Mouse (Mus musculus): Measurements from ENCODE around the gene Frrs1l. TPM values are rescaled to one million over a fixed set of nuclear protein-coding genes. Genes with fewer than 3 reads are reported as not detected.

The Frrs1l gene
- polyA plus RNA-seq (2012): not detected in 2 replicates

DNA sequence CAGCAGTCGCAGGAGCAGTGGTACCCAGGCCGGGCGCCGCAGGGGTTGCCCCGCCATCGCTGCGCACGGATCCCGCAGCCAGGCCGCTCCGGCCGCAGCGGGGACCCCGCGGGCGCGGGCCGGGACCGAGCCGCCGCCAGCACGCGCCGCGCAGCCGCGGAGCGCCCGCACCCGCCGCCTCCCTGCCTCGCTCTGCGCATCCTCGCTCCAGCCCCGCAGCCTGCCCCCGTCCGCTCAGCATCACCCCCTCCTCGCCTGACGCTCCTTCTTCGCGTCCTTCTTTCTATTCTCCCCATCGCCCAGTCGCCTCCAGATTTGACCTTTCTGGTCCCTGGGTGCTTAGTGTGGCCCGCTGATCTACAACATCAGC, at the start of gene Frrs1l:
Frrs1l (minus strand) TSS at position 177 of the 370 bp plus-strand sequence.
- TF ChIP-seq GATA1 (IDR thresholded peaks at IDR 0.05; ENCODE audit: low read length): no peak

DNA sequence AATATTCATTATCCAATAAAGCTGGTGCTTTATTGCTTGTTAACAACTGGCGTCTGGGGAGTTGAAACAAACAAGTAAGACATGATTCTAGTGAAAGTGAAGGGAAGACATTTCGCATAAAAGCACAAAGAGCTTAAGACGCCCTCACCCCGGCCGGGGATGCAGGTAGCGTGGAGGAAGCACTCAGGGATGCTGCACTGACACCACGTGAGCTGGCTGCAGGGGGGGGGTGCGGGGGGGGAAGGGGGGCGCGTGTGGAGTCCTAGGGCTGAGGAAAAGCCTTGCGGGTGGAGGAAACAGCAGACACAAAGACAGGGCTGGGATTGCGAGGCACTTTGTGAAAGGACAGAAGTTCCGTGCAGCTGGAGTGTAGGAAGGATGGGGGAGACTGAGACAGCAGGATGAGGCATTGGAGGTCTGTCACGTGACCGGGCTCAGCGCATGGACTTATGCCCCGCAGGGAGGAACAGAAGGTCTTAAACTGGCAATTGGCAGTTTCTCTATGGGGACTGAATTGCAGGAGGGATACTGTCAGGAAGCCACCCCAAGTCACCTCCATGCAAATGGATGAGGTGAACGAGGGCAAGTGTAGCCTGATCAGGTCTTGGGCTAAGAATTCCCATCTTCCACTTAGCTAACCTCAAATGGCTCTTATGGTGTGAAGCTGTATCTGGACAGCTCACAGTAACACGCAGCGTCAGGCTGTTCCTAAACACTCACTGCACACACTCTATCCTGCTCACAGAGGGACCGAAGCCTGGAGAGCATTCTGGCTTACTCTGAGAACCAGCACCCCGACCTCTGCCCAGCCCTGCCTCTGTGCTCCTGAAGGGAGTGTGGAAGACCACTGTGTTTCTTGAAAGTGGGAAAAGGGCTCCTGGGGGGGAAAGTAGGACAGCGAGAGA, 49.2 kb upstream of the Frrs1l start:
- no peak for TF ChIP-seq GATA1 (IDR thresholded peaks at IDR 0.05; ENCODE audit: low read length)

DNA sequence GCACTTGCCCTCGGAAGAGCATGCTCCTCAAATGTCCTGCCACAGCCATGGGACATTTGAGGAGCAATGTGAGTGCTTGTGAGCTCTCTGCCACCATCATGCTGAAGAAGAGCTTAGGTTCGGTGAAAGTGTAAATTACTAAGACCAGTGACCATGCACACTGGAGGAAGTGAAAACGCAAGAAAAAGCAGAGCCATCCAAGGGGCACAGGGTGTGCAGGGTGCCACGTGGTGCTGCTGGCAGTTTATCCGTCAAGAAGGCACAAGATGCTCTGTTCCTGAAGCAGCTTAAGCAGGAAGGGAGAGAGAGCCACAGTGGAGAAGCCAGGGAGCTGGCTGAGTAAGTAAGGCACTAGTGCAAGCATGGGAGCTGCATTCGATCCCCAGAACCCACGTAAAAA, 47.4 kb upstream of the Frrs1l start:
- no peak for TF ChIP-seq GATA1 (IDR thresholded peaks at IDR 0.05; ENCODE audit: low read length)

DNA sequence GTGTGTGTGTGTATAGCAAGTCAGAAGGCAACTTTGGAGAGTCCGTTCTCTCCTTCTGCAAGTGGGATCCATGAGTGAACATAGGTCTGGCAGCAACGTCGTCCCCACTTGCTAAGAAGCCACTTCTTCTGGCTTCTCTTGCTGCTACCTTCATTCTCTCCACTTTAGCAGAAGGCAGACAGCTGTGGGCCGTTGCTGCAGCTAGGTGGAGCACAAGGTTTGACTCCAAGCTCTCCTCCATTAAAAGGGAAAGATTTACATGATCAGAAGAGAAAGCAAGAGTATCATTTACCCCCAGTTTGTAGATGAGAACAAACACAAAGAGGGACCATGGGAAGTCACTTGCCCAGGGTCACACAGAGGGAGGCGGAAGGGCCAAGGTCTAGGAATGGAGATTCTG, 44.0 kb upstream of the Frrs1l start:
- TF ChIP-seq GATA1 (IDR thresholded peaks at IDR 0.05; ENCODE audit: low read length): no peak

DNA sequence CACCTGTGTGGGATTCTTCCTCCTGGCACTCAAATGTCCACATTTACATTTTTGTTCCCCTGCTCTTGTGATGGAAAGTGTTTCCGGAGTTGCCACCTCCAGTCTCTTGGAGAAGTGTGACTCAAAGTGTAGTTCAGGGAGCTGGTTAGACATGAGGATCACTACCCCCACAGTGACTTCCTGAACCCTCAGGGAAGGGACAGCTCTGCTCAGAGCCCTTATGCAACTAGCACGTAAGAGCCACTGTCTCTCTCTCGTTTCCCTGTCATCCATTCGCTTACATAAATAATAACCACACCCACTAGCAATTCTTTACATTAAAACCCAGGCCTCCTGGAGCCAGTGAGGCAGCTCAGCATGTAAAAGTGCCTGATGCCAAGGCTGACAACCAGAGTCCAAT, 41.2 kb upstream of the Frrs1l start:
- no peak for TF ChIP-seq GATA1 (IDR thresholded peaks at IDR 0.05; ENCODE audit: low read length)

DNA sequence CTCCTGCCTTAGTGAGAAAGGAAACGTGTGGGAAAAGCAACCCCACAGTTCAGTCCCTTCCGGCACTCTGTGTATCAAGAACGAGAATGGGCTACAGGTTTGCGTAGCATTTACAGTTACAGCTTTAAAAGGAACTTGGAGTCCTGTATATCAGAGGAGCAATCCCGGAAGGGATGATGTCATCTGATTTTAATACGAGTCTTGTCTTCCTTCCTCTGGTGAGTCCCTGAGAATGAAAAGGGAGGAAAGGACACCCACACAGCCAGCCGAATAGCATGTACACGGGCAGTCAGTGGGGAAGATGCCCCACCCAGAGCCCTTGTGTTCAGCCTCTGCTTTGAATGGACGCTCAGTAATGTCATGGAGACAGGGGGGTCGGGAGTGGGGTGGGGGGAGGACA, 37.8 kb upstream of the Frrs1l start:
- no peak for TF ChIP-seq GATA1 (IDR thresholded peaks at IDR 0.05; ENCODE audit: low read length)

DNA sequence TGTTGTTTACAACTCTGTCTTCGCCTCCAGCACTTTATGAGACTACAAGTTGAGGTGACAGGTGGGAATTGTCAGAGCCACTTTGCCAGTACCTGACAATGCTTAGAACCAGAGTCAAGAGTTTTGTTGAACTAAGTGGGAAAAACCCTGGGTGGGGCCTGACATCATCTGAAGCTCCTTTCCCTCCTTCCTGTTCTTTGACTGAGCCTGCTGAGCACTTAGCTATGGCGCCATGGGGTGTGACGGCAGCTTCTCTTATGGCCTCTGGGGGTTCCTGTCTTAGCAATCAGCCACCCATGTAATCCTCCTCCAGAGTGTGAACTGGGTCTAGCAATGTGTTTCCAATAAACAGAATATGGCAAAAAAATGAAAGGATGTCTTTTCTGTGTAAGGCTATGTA, 33.3 kb upstream of the Frrs1l start:
- TF ChIP-seq GATA1 (IDR thresholded peaks at IDR 0.05; ENCODE audit: low read length): no peak

DNA sequence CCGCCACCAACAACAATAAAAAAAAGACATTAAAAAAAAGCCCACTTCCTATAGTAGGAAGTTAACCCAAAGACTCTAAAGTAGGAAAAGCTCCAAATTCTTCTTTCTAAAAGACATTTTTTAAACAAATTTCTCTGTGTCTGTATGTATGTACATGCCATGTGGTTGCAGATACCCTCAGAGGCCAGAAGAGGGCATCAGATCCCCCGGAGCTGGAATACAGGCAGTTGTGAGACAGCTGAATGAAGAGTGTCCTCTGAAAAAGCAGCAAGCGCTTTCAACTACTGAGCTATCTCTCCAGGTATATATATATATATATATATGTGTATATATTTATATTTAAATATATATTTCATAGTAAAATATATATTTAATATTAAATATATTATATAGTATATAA, 31.1 kb upstream of the Frrs1l start:
- TF ChIP-seq GATA1 (IDR thresholded peaks at IDR 0.05; ENCODE audit: low read length): no peak

DNA sequence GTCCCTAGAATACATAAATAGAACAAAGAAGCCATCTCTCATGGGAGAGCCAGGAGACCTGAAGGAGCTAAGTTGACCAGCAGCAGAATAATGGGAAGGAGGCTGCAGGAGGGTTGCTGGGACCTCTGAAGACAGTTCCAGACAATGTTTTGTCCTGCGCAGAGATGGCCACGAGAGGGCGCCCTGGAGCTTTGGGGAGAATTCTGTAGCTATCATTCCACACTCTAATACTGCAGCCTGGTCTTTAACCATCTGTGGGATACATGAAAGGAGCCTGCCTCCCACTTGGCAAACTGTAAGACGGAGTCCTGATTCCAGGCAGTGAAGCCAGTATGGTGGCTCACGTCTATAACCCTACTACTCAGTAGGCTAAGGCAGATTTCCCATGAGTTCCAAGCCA, 27.0 kb upstream of the Frrs1l start:
- TF ChIP-seq GATA1 (IDR thresholded peaks at IDR 0.05; ENCODE audit: low read length): no peak

DNA sequence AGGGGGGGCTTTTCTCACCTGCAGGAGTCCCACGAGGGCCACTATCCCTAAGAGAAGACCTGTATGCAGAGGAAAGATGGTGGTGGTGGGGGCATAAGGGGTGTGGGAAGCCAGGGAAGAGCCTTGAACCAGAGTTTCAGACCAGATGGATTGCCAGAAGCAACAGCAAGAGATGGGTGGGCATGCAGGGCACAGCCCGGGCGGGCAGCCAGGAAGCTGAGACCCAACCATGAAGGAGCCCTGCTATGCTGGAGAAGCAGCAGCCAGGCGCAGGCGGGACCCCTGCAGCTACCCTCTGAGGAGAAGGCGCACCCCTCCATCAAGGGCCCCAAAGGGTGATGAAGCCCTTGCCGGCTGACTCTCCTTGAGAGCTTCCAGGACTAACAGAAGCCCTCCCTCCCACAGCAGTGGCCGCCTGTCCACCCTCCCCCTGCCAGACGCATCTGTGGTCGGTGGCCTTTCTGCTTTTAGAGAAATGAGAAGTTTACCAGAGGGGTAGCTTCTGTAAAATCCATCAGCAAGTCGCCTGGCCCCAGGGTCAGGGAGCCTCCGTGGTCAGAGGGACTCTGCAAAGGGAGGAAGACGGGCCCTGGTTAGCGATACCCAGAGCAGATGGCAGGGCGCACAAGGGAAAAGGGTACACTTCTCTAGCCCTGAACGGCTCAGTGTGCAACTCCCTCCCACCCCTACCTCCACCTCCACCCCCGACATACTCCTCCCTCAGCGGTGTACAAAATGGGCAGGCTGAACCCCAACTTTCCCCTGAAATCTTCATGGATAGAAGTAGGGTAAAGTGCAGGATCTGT, 26.4 kb upstream of the Frrs1l start:
- no peak for TF ChIP-seq GATA1 (IDR thresholded peaks at IDR 0.05; ENCODE audit: low read length)

DNA sequence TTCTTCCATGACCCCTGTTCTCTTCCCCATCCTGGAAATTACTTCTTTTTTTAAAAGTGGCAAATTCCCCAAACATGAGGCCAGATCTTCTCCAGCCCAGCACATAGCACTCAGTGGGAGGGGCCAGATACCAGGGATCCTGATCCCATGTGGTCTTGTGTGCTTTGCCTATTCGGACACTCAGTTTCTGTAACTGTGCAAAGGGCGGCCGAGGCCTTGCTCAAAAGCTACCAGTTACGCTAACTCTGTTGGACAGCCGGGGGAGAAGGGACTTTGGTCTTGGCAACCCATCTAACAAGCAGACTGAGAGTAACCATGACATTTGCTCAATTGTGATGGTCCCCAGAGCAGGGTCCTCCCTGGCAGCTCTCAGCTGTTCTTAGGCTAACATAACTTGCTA, 24.8 kb upstream of the Frrs1l start:
- no peak for TF ChIP-seq GATA1 (IDR thresholded peaks at IDR 0.05; ENCODE audit: low read length)

DNA sequence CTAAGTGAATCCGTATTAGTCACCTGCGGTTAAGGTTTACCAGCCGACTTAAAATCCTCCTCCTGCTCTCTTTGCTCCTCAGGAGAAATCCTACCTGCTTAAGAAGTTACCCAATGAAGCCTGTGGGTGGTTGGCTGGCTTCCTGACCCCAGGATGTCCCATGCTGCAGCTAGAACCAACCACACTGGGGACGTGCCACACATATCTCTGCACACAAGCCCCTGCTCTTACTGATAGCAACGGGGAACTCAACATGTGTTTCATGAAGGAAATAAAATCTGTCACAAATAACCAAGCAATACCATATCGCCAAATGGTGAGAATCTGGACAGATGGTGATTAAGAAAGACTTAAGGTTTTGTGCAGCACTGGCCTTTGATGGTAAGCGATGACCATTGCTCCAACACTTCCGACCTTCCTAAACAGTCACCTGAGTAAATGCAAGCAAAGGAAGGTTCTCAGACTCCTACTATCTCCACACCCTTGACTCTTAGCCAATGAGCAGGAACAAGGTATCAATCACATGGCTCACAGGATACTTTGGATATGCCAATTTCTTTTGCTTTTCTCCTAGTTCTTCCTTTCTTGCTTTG, 21.4 kb upstream of the Frrs1l start:
- TF ChIP-seq GATA1 (IDR thresholded peaks at IDR 0.05; ENCODE audit: low read length): no peak

DNA sequence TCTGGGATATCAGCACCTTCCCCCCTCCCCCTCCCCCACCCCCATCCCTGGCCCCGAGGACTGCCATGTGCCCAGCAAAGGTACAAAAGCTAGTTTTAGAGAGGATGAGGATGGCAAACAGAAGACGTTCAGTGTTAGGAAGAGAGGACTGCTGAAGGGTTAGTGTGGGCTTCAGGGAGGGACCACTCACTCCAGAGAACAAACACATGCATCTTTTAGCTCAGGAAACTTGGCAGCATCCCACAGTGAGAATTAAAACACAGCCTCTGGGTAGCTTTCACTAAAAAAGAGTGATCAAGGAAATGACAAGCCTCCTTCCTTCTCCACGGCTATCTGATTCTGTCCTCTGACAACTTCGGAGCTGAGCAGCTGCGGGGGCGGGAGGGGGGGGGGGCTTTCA, 20.7 kb upstream of the Frrs1l start:
- TF ChIP-seq GATA1 (IDR thresholded peaks at IDR 0.05; ENCODE audit: low read length): no peak

DNA sequence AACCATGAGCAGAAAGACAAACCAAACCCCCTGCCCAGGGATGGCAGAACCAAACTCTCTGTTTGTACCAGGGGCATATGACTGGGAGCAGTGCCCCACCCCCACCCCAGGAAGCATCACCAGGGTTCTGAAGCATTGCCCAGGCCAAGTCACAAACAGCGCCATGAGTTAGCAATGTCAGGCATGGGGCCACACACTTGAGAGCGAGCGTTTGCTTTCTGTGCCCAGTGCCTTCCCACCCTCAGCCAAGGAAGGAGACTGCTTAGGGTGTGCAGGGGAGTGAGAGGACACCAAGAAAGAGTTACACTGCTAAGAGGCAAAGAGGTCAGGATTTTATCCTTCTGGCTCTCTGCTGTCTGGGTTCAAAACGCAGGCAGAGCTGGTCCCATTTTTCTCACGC, 20.2 kb upstream of the Frrs1l start:
- TF ChIP-seq GATA1 (IDR thresholded peaks at IDR 0.05; ENCODE audit: low read length): no peak

DNA sequence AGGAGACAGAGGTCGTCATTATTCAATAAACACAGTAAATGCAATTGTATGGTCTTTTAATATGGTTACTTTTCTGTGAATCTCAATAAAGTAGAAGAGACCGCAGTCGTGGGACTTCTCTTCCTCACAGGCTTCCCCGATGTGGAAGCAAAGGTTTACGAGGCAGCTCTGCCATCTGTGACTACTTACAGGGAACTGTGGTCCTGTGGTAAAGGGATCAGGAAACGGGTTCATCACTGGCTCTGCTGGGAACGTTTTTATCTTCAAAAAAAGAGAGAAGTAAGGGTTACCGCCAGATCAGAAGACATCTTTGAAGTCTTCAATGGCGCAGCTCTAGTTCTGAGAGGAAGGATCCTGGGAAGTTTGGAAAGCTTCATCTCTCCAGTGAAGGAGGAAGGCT, 17.5 kb upstream of the Frrs1l start:
- no peak for TF ChIP-seq GATA1 (IDR thresholded peaks at IDR 0.05; ENCODE audit: low read length)

DNA sequence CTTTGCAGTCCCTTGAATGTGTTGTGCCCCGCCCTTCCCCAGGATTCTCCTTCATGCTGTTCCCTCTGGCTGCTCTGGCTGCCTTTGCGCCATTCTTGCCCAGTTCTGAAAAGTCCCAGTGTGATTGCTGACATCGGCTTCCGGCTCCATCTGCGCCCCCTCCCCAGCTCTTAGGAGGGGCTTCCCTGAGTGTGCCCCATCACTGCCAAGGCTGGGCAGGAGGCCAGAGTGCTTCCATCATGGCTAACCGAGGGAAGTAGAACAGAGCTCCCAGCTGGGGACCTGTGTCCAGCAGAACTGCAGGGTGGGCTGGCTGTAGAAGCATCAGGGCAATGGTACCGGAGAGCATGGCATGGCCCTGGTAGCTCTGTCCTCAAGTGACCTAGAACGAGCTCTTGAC, 14.8 kb upstream of the Frrs1l start:
- TF ChIP-seq GATA1 (IDR thresholded peaks at IDR 0.05; ENCODE audit: low read length): no peak

Data from G1E-ER4 (cell line).